In the genomic region with DNA sequence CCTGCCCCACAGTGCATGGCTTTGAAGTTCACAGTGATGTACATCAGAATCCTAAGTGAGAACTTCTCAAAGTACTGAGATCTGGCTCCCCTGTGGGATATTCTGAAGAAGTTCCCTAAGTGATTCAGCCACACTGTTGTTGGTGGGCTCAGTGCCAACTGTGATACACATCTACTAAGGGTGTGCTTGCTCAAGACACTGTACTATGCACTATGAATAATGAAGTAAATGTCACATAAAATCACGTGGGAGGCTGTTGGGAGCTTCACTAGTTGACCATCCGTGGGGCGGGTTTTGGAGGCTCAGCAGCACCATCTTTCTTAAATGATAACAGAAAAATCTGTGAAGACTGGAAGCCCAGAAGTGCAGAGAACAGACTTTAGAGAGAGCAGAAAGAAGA, we compare ENCODE assay signal across 20 mouse cellular contexts.
DNase-seq lines count a peak whose midpoint lies in the region; ATAC-seq and TF ChIP-seq lines count a peak whose summit lies in the region.
"Had no signal": no experiment of that assay in that cellular context is flagged by ENCODE, and none has a peak within 500 bp of the region (broad histone marks: within the 10 kb centered on the region; RNA-seq: fewer than 3 reads in every experiment).

No protein-coding gene starts in this region.

- no peaks in the 10 kb centered on the region for H3K9me3 ChIP-seq in lung, embryonic 14.5 days (ENCODE audit: low read depth, low read length)
- H3K9me3 ChIP-seq: embryonic facial prominence, embryonic 12.5 days; midbrain, embryonic 10.5 days; neural tube, embryonic 13.5 days; stomach, embryonic 15.5 days had no signal

- no peak for TF ChIP-seq CTCF in lung, embryonic 14.5 days (IDR thresholded peaks at IDR 0.05; ENCODE audit: low read depth)
- TF ChIP-seq CTCF in lung, adult 2 months (IDR thresholded peaks at IDR 0.05; ENCODE audit: insufficient read depth, low read length) = no peak
- TF ChIP-seq CTCF in bone marrow, adult 2 months (IDR thresholded peaks at IDR 0.05; ENCODE audit: control insufficient read depth, insufficient read depth, low read length) = no peak

- peak; percentile 40 for DNase-seq in adrenal gland, adult 2 months
- DNase-seq in adrenal gland, postnatal 4 days (ENCODE audit: low spot score in 2 of 2) = no peak
- DNase-seq in lung, embryonic 14.5 days = peak; percentile 6
- no peak for DNase-seq in lung, adult 2 months
- DNase-seq in cerebellum, adult 8-10 months = no peak
- DNase-seq: cerebellum, adult 11 months; cerebellum, postnatal 36 days; gastrocnemius, adult 2 months; kidney, adult 9 months; layer of hippocampus, adult 9-11 months; thymus, adult 2 months had no signal

- no peaks in the 10 kb centered on the region for H3K27me3 ChIP-seq in lung, embryonic 14.5 days (ENCODE audit: insufficient read depth, low read length)
- H3K27me3 ChIP-seq: embryonic facial prominence, embryonic 12.5 days; neural tube, embryonic 13.5 days; stomach, embryonic 15.5 days had no signal

- H3K4me1 ChIP-seq in lung, embryonic 14.5 days (ENCODE audit: insufficient read depth) = no peaks in the 10 kb centered on the region
- H3K4me1 ChIP-seq in lung, adult 2 months (ENCODE audit: control insufficient read depth, insufficient read depth, low read length) = peaks cover 12% of the 10 kb centered on the region; the same call in 1 of the 2 replicates
- H3K4me1 ChIP-seq in bone marrow, adult 2 months (ENCODE audit: control insufficient read depth, insufficient read depth, low read length) = peaks cover 14% of the 10 kb centered on the region
- H3K4me1 ChIP-seq: neural tube, embryonic 13.5 days had no signal

- 60% methylated on average over 3 of the region's 3 CpGs for WGBS in lung, embryonic 14.5 days
- whole genome bisulfite sequencing in lung, adult 2 months = 60% methylated on average over 3 of the region's 3 CpGs
- WGBS in bone marrow, adult 2 months = 21% methylated on average over 3 of the region's 3 CpGs

- no peak overlapping the region for H3K4me2 ChIP-seq in lung, embryonic 14.5 days
- H3K4me2 ChIP-seq: embryonic facial prominence, embryonic 12.5 days; neural tube, embryonic 13.5 days; stomach, embryonic 15.5 days had no signal

- H3K9ac ChIP-seq in lung, embryonic 14.5 days = no peak overlapping the region
- H3K9ac ChIP-seq: embryonic facial prominence, embryonic 12.5 days; neural tube, embryonic 13.5 days; stomach, embryonic 15.5 days had no signal

- no peak for TF ChIP-seq POLR2A in lung, adult 2 months (IDR thresholded peaks at IDR 0.05; ENCODE audit: borderline replicate concordance, extremely low read depth, low read depth, low read length)
- TF ChIP-seq POLR2A in bone marrow, adult 2 months (IDR thresholded peaks at IDR 0.05; ENCODE audit: borderline replicate concordance, control insufficient read depth, low read depth, low read length) = no peak

- no peaks in the 10 kb centered on the region for H3K36me3 ChIP-seq in lung, embryonic 14.5 days (ENCODE audit: insufficient read depth)
- H3K36me3 ChIP-seq: embryonic facial prominence, embryonic 12.5 days; midbrain, embryonic 10.5 days; neural tube, embryonic 13.5 days; stomach, embryonic 15.5 days had no signal

- no peak overlapping the region for H3K27ac ChIP-seq in lung, embryonic 14.5 days (ENCODE audit: low read depth)
- peak overlapping the region; percentile 45; the same call in 1 of the 2 replicates for H3K27ac ChIP-seq in bone marrow, adult 2 months (ENCODE audit: control insufficient read depth, insufficient read depth, low read depth, low read length, poor library complexity)
- H3K27ac ChIP-seq: embryonic facial prominence, embryonic 12.5 days; gastrocnemius, adult 2 months; midbrain, embryonic 10.5 days; neural tube, embryonic 13.5 days; stomach, embryonic 15.5 days had no signal

- no peak for ATAC-seq in lung, embryonic 14.5 days (ENCODE audit: insufficient read depth)
- ATAC-seq in monocyte, adult 5-6 weeks (replicated peaks; ENCODE audit: insufficient number of reproducible peaks, low FRiP score, low TSS enrichment, poor library complexity, severe bottlenecking) = peak; percentile 75
- no peak for ATAC-seq in erythroid progenitor cell, adult 5-6 weeks (replicated peaks; ENCODE audit: low FRiP score, poor library complexity, severe bottlenecking)
- ATAC-seq: forebrain, embryonic 16.5 days; inflammation-experienced regulatory T-cells, adult 6 months had no signal

- no peak overlapping the region for H3K4me3 ChIP-seq in lung, embryonic 14.5 days (ENCODE audit: low read depth, low read length)
- H3K4me3 ChIP-seq in lung, adult 2 months (replicated peaks; ENCODE audit: extremely low read depth, low read depth, low read length) = no peak overlapping the region
- no peak overlapping the region for H3K4me3 ChIP-seq in bone marrow, adult 2 months (replicated peaks; ENCODE audit: control insufficient read depth, low read depth, low read length)
- H3K4me3 ChIP-seq: embryonic facial prominence, embryonic 12.5 days; gastrocnemius, adult 2 months; midbrain, embryonic 10.5 days; neural tube, embryonic 13.5 days; stomach, embryonic 15.5 days had no signal

Comparison
In these comparisons a context has a peak if more than half of its experiments do, and no peak if none do; other contexts are left out.
1. DNase-seq: peak in adrenal gland, adult 2 months (single experiment) and lung, embryonic 14.5 days (single experiment); none in adrenal gland, postnatal 4 days (0 of 2), lung, adult 2 months (single experiment) and cerebellum, adult 8-10 months (single experiment).